Mouse (Mus musculus): Measurements from ENCODE around the gene Igf1r. TPM values are rescaled to one million over a fixed set of nuclear protein-coding genes. Genes with fewer than 3 reads are reported as not detected.

The Igf1r gene
- polyA plus RNA-seq, 1 experiment from 2014 or later: 17.2 TPM

DNA sequence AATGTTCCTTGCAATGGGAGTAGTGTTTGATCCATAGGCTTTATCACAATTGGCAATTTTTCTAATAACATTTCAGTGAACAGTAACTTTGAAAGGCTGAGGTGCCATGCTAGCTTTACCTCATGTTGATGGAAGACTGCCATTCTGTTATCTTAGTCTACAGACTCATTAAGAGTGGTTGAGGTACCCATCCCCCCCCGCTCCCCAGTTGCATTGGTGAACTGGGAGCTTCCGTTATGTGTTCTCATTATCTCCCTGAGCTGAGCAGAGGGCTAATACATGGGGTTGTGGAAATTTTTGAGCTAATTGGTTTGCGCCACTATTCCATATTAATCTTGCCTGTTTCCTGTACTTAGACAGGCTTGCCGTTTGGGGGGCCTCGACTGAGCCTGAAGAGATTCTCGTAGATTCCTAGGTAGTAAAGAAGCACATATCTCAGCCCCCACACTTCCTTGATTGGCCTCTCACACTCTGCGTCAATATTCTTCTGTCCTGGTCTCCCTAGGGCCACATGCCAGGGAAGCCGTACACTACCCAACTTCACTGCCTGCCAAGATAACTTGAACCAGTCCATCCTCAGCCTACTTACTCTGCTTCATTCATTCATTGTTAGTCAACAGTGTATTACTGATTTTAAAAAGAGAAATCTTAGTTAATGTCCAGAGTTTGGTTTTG, 139.8 kb downstream of the Igf1r start:
- Histone ChIP-seq H3K4me1 (ENCODE audit: control insufficient read depth, insufficient read depth, low read length) (peaks cover 3% of the 10 kb centered on the region; the same call in 1 of the 2 replicates), H3K4me3 (ENCODE audit: low read depth, low read length) (no peak overlapping the region), H3K9ac (ENCODE audit: low read length) (no peak overlapping the region), H3K27ac (ENCODE audit: low read depth, low read length) (no peak overlapping the region), H3K27me3 (ENCODE audit: control insufficient read depth, insufficient read depth, low read length) (no peaks in the 10 kb centered on the region), H3K4me2 (ENCODE audit: low read depth) (no peak overlapping the region), H3K9me3 (ENCODE audit: control insufficient read depth, low read length) (no peaks in the 10 kb centered on the region), H3K36me3 (ENCODE audit: control insufficient read depth, insufficient read depth, low read length) (no peaks in the 10 kb centered on the region)
- ATAC-seq (ENCODE audit: insufficient read depth, low FRiP score, low TSS enrichment) (no peak), DNase-seq (ENCODE audit: low spot score) (no peak)
- 82% methylated on average over 8 of the region's 8 CpGs for WGBS

DNA sequence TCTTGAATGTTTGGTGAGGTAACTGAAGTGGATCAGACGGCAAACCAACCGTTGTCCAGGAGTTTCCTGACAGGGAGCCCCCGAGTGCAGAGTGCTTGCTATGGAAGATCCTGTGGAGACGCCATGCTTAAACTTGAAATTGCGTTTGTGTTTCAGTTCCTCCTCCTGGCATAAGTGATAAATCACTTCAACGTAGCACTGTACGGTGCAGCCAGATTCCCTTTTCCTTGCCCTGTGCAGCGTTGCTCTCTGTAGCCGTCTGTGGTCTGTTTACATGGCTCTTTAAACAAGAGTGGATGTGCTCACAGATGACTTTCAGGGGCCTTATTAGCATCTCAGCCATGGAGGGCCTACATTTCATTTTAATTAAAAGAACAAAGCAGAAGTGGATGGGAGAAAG, 141.2 kb downstream of the Igf1r start:
- Histone ChIP-seq H3K4me2 (ENCODE audit: low read depth) (no peak overlapping the region), H3K27me3 (ENCODE audit: control insufficient read depth, insufficient read depth, low read length) (no peaks in the 10 kb centered on the region), H3K9ac (ENCODE audit: low read length) (no peak overlapping the region), H3K9me3 (ENCODE audit: control insufficient read depth, low read length) (no peaks in the 10 kb centered on the region), H3K27ac (ENCODE audit: low read depth, low read length) (no peak overlapping the region), H3K4me1 (ENCODE audit: control insufficient read depth, insufficient read depth, low read length) (peaks cover 3% of the 10 kb centered on the region; the same call in 1 of the 2 replicates), H3K4me3 (ENCODE audit: low read depth, low read length) (no peak overlapping the region), H3K36me3 (ENCODE audit: control insufficient read depth, insufficient read depth, low read length) (no peaks in the 10 kb centered on the region)
- ATAC-seq (ENCODE audit: insufficient read depth, low FRiP score, low TSS enrichment) (no peak), DNase-seq (ENCODE audit: low spot score) (no peak)
- 44% methylated on average over 9 of the region's 9 CpGs for WGBS

DNA sequence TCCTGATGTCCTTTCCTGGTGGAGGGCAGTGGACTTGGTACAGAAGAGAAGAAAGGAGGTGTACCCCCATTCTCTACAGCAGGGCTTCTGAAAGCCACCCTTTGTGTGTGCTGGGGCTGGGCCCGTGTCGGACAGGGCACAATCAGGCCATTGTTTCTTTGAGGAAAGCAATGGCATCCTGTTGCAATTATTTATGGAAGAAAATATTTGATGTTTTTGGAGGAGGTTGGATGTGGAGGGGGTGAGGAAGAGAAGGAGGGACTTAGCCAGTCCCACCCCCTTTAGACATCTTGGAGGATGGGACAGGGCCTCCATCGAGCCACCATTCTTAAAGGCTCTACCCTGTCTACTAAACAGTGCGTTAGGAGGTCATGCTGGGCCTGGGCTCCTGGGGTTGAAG, 142.9 kb downstream of the Igf1r start:
- 53% methylated on average over 4 of the region's 4 CpGs for WGBS
- H3K9ac ChIP-seq (ENCODE audit: low read length): no peak overlapping the region
- no peaks in the 10 kb centered on the region for H3K9me3 ChIP-seq (ENCODE audit: control insufficient read depth, low read length)
- H3K4me1 ChIP-seq (ENCODE audit: control insufficient read depth, insufficient read depth, low read length): peaks cover 3% of the 10 kb centered on the region; the same call in 1 of the 2 replicates
- H3K4me2 ChIP-seq (ENCODE audit: low read depth): no peak overlapping the region
- no peak overlapping the region for H3K4me3 ChIP-seq (ENCODE audit: low read depth, low read length)
- DNase-seq (ENCODE audit: low spot score): no peak
- H3K27me3 ChIP-seq (ENCODE audit: control insufficient read depth, insufficient read depth, low read length): no peaks in the 10 kb centered on the region
- H3K27ac ChIP-seq (ENCODE audit: low read depth, low read length): no peak overlapping the region
- H3K36me3 ChIP-seq (ENCODE audit: control insufficient read depth, insufficient read depth, low read length): no peaks in the 10 kb centered on the region
- ATAC-seq (ENCODE audit: insufficient read depth, low FRiP score, low TSS enrichment): no peak

DNA sequence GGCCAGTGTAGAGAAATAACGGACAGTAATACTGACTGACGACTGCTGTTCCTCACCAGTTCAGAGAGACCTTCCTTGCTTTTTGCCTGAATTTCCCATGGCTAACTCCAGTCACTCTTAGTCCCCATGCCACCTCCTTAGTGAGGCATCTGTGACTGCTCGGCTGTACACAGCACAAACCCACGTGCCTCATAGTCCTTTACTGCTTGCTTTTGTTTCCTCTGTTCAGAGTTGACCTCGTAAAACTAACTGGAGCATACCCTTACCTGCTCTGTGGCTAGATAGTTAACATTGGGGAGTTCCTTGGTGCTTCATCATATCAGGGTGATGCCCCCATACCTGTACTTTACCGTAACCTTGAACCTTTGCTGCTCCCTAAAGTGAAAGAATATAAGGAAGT, 143.8 kb downstream of the Igf1r start:
- Histone ChIP-seq H3K36me3 (ENCODE audit: control insufficient read depth, insufficient read depth, low read length) (no peaks in the 10 kb centered on the region), H3K9ac (ENCODE audit: low read length) (no peak overlapping the region), H3K27ac (ENCODE audit: low read depth, low read length) (no peak overlapping the region), H3K4me3 (ENCODE audit: low read depth, low read length) (no peak overlapping the region), H3K27me3 (ENCODE audit: control insufficient read depth, insufficient read depth, low read length) (no peaks in the 10 kb centered on the region), H3K9me3 (ENCODE audit: control insufficient read depth, low read length) (no peaks in the 10 kb centered on the region), H3K4me1 (ENCODE audit: control insufficient read depth, insufficient read depth, low read length) (peaks cover 3% of the 10 kb centered on the region; the same call in 1 of the 2 replicates), H3K4me2 (ENCODE audit: low read depth) (no peak overlapping the region)
- ATAC-seq (ENCODE audit: insufficient read depth, low FRiP score, low TSS enrichment): no peak
- 64% methylated on average over 6 of the region's 6 CpGs for WGBS
- no peak for DNase-seq (ENCODE audit: low spot score)

DNA sequence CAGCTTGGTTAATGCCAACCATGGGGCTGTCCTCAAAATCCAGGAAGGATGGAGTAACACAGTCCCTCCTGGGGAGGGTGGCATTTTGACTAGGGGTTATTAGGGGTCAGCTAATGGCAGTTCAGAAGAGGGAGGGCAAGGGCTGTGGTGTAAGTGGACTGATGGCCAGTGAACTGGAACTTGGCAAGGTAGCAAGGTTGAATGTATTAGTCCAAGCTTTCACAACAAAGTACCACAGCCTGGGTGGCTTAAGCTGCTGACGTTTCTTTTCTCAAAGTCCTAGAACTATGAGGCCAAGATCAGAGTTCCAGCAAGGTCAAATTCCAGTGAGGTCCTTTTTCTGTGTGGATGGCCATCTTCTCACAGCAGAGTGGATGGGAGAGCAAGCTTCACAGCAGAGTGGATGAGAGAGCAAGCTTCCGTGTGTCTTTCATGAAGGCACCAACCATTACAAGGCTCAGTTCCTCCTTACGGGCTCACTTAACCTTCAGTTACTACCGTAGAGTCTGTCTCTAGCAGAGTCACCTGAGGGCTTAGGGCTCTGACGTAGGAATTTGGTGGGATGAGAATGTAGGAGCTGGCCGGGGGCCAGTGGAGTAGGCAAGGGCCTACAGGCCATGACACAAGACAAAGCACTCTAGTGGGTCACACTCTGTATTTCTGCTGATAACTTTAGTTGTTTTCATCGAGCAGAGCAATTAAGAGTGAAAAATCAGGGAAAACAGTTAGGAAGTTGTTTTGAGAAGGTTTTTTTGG, 144.6 kb downstream of the Igf1r start:
- Histone ChIP-seq H3K9ac (ENCODE audit: low read length) (no peak overlapping the region), H3K27me3 (ENCODE audit: control insufficient read depth, insufficient read depth, low read length) (no peaks in the 10 kb centered on the region), H3K4me2 (ENCODE audit: low read depth) (no peak overlapping the region), H3K4me3 (ENCODE audit: low read depth, low read length) (no peak overlapping the region), H3K27ac (ENCODE audit: low read depth, low read length) (no peak overlapping the region), H3K4me1 (ENCODE audit: control insufficient read depth, insufficient read depth, low read length) (peaks cover 3% of the 10 kb centered on the region; the same call in 1 of the 2 replicates), H3K9me3 (ENCODE audit: control insufficient read depth, low read length) (no peaks in the 10 kb centered on the region), H3K36me3 (ENCODE audit: control insufficient read depth, insufficient read depth, low read length) (no peaks in the 10 kb centered on the region)
- 91% methylated on average over 7 of the region's 7 CpGs for WGBS
- DNase-seq (ENCODE audit: low spot score): no peak
- ATAC-seq (ENCODE audit: insufficient read depth, low FRiP score, low TSS enrichment): no peak

DNA sequence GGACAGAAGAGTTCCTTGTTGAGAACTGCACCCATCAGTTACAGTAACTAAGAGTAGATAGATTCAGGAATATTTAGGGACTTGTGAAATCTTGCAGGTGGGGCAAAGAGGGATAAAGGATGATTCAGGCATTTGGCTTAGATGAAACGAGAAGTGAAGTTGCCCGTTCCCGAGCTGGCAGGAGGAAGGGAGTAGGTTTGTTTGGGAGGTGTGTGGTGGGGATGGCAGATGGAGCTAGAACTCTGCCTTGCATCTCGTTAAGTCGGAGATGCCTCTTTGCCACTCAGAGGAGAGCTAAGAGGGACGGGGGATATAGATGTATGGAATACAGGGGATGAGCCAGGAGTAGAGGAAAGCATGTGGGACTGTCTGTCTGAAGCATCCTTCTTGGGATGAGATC, 145.5 kb downstream of the Igf1r start:
- WGBS: 95% methylated on average over 6 of the region's 6 CpGs
- Histone ChIP-seq H3K4me3 (ENCODE audit: low read depth, low read length) (no peak overlapping the region), H3K36me3 (ENCODE audit: control insufficient read depth, insufficient read depth, low read length) (no peaks in the 10 kb centered on the region), H3K9ac (ENCODE audit: low read length) (no peak overlapping the region), H3K4me2 (ENCODE audit: low read depth) (no peak overlapping the region), H3K27me3 (ENCODE audit: control insufficient read depth, insufficient read depth, low read length) (no peaks in the 10 kb centered on the region), H3K9me3 (ENCODE audit: control insufficient read depth, low read length) (no peaks in the 10 kb centered on the region), H3K27ac (ENCODE audit: low read depth, low read length) (no peak overlapping the region), H3K4me1 (ENCODE audit: control insufficient read depth, insufficient read depth, low read length) (peaks cover 3% of the 10 kb centered on the region; the same call in 1 of the 2 replicates)
- ATAC-seq (ENCODE audit: insufficient read depth, low FRiP score, low TSS enrichment) (no peak), DNase-seq (ENCODE audit: low spot score) (no peak)

DNA sequence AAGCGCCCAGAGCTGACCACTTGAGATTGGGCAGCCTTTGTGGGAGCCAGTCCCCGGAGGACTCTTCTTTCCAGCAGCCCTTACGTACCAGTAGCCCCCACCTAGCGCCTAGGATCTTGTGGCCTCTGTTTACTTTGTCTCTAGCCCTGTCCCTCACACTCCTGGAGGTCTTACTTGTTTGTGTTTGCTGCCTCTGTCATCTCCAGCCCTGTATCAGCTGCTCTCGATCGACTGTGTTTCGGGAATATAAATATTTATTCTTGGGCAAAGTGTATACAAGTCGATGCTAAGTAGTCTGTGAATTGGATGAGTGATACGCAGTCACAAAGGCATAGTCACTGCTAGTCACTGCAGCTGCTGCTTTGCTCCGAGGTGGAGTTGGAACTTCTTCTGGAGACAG, 147.8 kb downstream of the Igf1r start:
- H3K9me3 ChIP-seq (ENCODE audit: control insufficient read depth, low read length): no peaks in the 10 kb centered on the region
- no peak for DNase-seq (ENCODE audit: low spot score)
- 81% methylated on average over 10 of the region's 10 CpGs for WGBS

DNA sequence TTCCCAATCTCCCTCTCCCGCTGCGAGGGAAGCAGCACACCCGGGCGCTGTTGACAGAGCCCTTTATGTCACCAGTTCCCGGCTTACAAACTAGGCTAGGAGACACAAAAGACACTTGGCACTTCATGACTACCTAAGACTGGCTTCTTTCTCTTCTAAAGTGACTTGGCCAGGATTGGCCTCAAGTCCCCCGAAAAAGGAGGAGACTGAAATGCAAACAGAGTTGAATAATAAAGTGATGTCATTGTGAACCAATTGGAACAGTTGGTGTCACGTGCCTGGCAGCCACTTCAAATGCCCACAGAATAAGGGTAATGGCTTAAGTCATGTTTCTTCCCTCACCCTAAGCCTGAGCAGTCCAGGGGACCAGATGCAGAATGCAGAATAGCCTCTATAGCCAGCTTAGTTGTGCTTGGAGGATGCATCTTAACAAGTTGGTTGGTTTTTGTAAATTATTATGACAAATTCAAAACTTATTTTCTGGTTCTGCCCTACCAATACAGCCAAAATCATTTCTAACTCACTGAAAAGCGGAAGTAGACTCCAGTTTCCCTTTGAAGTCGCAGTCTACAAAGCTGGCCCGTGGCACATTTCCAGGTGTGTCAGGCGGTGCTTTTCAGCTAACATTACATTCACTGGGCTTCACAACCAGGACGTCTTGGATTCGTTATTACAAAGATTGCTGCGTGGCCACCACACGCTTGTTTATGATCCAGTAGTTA, 150.0 kb downstream of the Igf1r start:
- no peaks in the 10 kb centered on the region for H3K27me3 ChIP-seq (ENCODE audit: control insufficient read depth, insufficient read depth, low read length)
- no peak overlapping the region for H3K27ac ChIP-seq (ENCODE audit: low read depth, low read length)
- 77% methylated on average over 15 of the region's 15 CpGs for WGBS
- no peak overlapping the region for H3K9ac ChIP-seq (ENCODE audit: low read length)
- ATAC-seq (ENCODE audit: insufficient read depth, low FRiP score, low TSS enrichment) (no peak), DNase-seq (ENCODE audit: low spot score) (no peak)
- H3K4me1 ChIP-seq (ENCODE audit: control insufficient read depth, insufficient read depth, low read length): no peaks in the 10 kb centered on the region
- no peak overlapping the region for H3K4me2 ChIP-seq (ENCODE audit: low read depth)
- H3K9me3 ChIP-seq (ENCODE audit: control insufficient read depth, low read length): no peaks in the 10 kb centered on the region
- H3K4me3 ChIP-seq (ENCODE audit: low read depth, low read length): no peak overlapping the region
- no peaks in the 10 kb centered on the region for H3K36me3 ChIP-seq (ENCODE audit: control insufficient read depth, insufficient read depth, low read length)

More for the DNA sequence above, 147.8 kb downstream of the Igf1r start:
- Histone ChIP-seq H3K27ac (ENCODE audit: low read depth, low read length) (no peak overlapping the region), H3K4me3 (ENCODE audit: low read depth, low read length) (no peak overlapping the region), H3K4me1 (ENCODE audit: control insufficient read depth, insufficient read depth, low read length) (no peaks in the 10 kb centered on the region), H3K9ac (ENCODE audit: low read length) (no peak overlapping the region), H3K36me3 (ENCODE audit: control insufficient read depth, insufficient read depth, low read length) (no peaks in the 10 kb centered on the region), H3K4me2 (ENCODE audit: low read depth) (no peak overlapping the region), H3K27me3 (ENCODE audit: control insufficient read depth, insufficient read depth, low read length) (no peaks in the 10 kb centered on the region)
- ATAC-seq (ENCODE audit: insufficient read depth, low FRiP score, low TSS enrichment): no peak
